Mouse (Mus musculus) ES-E14 (cell line): ENCODE measurements around the gene Tedc2.

Source experiments
- CHD2 ChIP-seq: IDR thresholded peaks from 2 replicates; pipeline ENCODE4 v1.6.1; 2014; ENCODE audit warnings: mild to moderate bottlenecking, low read depth, low read length, inconsistent platforms
- HCFC1 ChIP-seq: IDR thresholded peaks from 2 replicates; pipeline ENCODE4 v1.6.1; 2012; ENCODE audit warnings: low read length, inconsistent platforms, borderline replicate concordance; ENCODE audit not compliant: insufficient read depth
- MAFK ChIP-seq: IDR thresholded peaks from 2 replicates; pipeline ENCODE4 v1.6.1; 2014; ENCODE audit warnings: mild to moderate bottlenecking, low read depth, low read length, inconsistent platforms; ENCODE audit not compliant: insufficient read depth

DNA sequence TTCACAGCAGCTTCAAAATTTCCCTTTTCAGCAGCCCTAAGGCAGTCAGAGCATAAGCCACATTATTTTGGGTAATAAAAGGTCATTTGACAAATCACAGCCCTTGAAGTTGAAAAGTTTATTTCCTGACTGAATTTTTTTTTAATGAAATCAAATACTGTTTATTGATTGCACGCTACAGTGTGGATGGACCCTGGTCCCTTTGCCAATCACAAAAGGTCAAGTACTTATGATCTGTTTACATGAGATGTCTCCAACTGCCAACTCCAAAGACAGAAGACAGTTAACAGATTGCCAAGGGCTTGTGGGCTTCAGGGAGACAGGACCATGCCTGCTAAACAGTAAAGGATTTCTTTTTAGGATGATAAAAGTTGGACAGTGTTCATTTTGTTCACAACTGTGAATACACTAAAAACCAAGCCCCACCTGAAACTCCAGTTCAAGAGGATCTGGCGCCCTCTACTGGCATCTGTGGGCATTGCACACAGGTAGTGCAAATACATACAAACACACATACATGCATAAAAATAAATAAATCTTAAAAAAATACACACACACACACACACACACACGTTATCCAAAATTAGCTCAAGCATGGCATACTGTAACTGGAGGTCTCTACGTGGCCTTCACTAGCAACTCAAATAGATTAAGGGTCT, 22.8 kb upstream of the Tedc2 start:
- TF ChIP-seq MAFK (no peak), CHD2 (no peak), HCFC1 (no peak)
